Mouse (Mus musculus) myocyte (in vitro differentiated cells): ENCODE data around the gene Kansl3. TPM values are rescaled to one million over a fixed set of nuclear protein-coding genes. Genes with fewer than 3 reads are reported as not detected.

ENCODE experiments used
- H3K27me3 ChIP-seq: one replicate; pipeline ENCODE4 v1.6.1; 2011; ENCODE audit not compliant: control insufficient read depth, insufficient read depth, insufficient read length
- H3K36me3 ChIP-seq: one replicate; pipeline ENCODE4 v1.6.1; 2011; ENCODE audit not compliant: control insufficient read depth, insufficient read depth
- H3K4me2 ChIP-seq: one replicate; pipeline ENCODE4 v1.6.1; 2011; ENCODE audit warnings: low read depth, control low read depth
- H3K4me3 ChIP-seq: one replicate; pipeline ENCODE4 v1.5.1; 2011; ENCODE audit warnings: mild to moderate bottlenecking, control low read depth, moderate library complexity
- H3K79me2 ChIP-seq: one replicate; pipeline ENCODE4 v1.6.1; 2011; ENCODE audit not compliant: control insufficient read depth, insufficient read depth
- H3ac ChIP-seq: one replicate; pipeline ENCODE4 v1.6.1; 2011; ENCODE audit not compliant: control insufficient read depth, insufficient read length
- CEBPB ChIP-seq: IDR thresholded peaks from 2 replicates; pipeline ENCODE4 v1.6.1; 2011; ENCODE audit warnings: mild to moderate bottlenecking, moderate library complexity; ENCODE audit not compliant: poor library complexity, insufficient read depth, severe bottlenecking
- E2F4 ChIP-seq: IDR thresholded peaks from one replicate; pipeline ENCODE4 v1.6.1; 2011; ENCODE audit warnings: mild to moderate bottlenecking, control low read depth, moderate library complexity; ENCODE audit not compliant: insufficient read depth
- MAX ChIP-seq: IDR thresholded peaks from one replicate; pipeline ENCODE4 v1.6.1; 2011; ENCODE audit warnings: low read depth, mild to moderate bottlenecking, control low read depth
- MYOD1 ChIP-seq, 3 experiments: IDR thresholded peaks; one replicate each; pipeline ENCODE4 v1.6.1; 2011; ENCODE audit warnings: control low read depth in 2 of 3, low read depth in 2 of 3, mild to moderate bottlenecking in 2 of 3, moderate library complexity in 1 of 3; ENCODE audit not compliant: insufficient read length in 2 of 3, control insufficient read depth in 1 of 3
- MYOG ChIP-seq, 3 experiments: IDR thresholded peaks; one replicate each; pipeline ENCODE4 v1.6.1; 2011; ENCODE audit warnings: control low read depth in 2 of 3, low read depth in 2 of 3, mild to moderate bottlenecking in 2 of 3; ENCODE audit not compliant: insufficient read length in 2 of 3, control insufficient read depth in 1 of 3, insufficient read depth in 1 of 3
- POLR2A ChIP-seq: IDR thresholded peaks from one replicate; pipeline ENCODE4 v1.6.1; 2011; ENCODE audit warnings: low read depth, mild to moderate bottlenecking, control low read depth, moderate library complexity; ENCODE audit not compliant: insufficient read length
- POLR2AphosphoS2 ChIP-seq: IDR thresholded peaks from one replicate; pipeline ENCODE4 v1.6.1; 2011; ENCODE audit warnings: low read depth, control low read depth; ENCODE audit not compliant: insufficient read length
- REST ChIP-seq: IDR thresholded peaks from one replicate; pipeline ENCODE4 v1.6.1; 2011; ENCODE audit warnings: mild to moderate bottlenecking, control low read depth, moderate library complexity; ENCODE audit not compliant: insufficient read depth, insufficient read length
- SRF ChIP-seq: IDR thresholded peaks from one replicate; pipeline ENCODE4 v1.6.1; 2011; ENCODE audit warnings: low read depth; ENCODE audit not compliant: control insufficient read depth, insufficient read length
- TCF12 ChIP-seq: IDR thresholded peaks from one replicate; pipeline ENCODE4 v1.6.1; 2011; ENCODE audit warnings: mild to moderate bottlenecking, control low read depth; ENCODE audit not compliant: poor library complexity, insufficient read depth, severe bottlenecking
- TCF3 ChIP-seq: IDR thresholded peaks from one replicate; pipeline ENCODE4 v1.6.1; 2011; ENCODE audit warnings: low read depth, control low read depth; ENCODE audit not compliant: insufficient read length
- USF1 ChIP-seq: IDR thresholded peaks from one replicate; pipeline ENCODE4 v1.6.1; 2011; ENCODE audit warnings: low read depth, mild to moderate bottlenecking, control low read depth, moderate library complexity
- polyA plus RNA-seq: library from polyadenylated mRNA; unstranded; fragments of >200 nt; fragmentation: generic; extraction: Trizol; gene quantifications from one replicate; pipeline ENCODE4 v1.2.1, GENCODE M21; 2012; ENCODE audit warnings: missing spikeins

Gene Kansl3
- polyA plus RNA-seq, 1 experiment = 35.7 TPM

DNA sequence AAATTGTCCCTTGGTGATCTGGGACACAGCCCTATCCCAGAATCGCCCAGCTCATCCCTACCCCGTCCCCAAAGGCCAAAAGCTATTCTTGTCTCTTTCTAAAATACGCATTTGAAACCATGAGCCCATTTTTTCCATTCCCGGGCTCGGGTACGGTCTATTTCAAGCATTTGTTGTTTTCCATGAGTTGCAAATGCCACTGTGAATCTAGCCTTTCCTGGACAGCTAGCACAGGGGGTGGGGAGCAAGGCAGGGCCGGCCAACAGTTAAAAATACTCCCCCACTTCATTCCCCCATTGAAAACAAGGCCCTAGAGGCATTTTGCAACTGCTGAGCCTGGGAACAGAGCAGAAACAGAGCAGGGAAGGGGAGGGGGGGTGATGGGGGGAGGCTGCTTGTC is 64.2 kb downstream of the Kansl3 start:
- Histone ChIP-seq H3K4me2 (no peak overlapping the region), H3K4me3 (no peak overlapping the region), H3ac (no peak overlapping the region), H3K27me3 (no peaks in the 10 kb centered on the region), H3K36me3 (peaks cover under 1% of the 10 kb centered on the region), H3K79me2 (peaks cover 18% of the 10 kb centered on the region)
- TF ChIP-seq MYOD1 (IDR thresholded peaks at IDR 0.05; ENCODE audit: control insufficient read depth in 1 of 3, insufficient read length in 2 of 3, low read depth in 2 of 3) (no peak), MYOG (IDR thresholded peaks at IDR 0.05; ENCODE audit: control insufficient read depth in 1 of 3, insufficient read depth in 1 of 3, insufficient read length in 2 of 3, low read depth in 2 of 3) (no peak), TCF3 (no peak), POLR2AphosphoS2 (no peak), CEBPB (no peak), REST (no peak), SRF (no peak), TCF12 (no peak), E2F4 (no peak)

DNA sequence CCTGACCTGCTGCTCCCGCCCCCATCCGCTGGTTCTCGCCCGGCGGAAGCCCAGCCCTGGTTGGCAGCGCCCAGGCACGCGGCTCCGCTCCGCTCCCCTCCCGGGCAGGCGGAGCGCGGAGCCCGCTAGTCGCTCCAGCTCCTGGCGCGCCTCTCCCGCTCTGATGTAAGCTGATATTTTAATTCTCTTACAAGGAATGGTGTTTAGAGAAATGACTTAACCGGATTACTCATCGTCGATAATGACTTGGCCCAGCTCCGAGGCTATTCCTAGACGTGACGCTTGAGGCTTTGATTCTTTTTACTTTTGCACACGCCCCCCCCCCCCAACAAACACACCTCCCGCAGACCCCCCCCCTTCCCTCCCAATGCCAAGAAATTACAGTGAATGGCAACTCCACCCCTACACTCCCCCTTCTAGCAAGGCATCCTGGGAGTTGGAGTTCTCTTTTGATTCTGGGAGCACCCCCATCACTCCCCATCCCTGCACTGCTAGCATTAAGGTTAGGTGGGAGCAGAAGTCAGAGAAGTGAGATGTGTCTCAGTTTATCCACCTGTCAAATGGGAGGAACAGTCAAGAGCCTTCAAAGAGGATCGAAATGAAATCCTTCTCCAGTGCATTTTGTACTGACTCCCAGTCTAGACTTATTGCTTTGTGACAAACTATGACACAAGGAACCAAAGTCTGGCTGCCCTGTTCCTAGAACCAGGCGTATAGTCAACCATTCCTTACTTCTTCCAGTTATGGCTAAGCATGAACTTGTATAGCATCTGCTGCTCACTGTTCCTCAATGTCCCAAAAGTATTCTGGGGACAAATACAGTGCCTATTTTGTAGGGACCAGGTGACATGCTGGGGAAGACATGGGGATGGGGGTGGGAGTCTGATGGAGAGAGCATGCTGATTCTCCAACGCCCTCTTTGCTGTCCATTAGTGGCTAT is 65.3 kb downstream of the Kansl3 start:
- no peak overlapping the region for H3ac ChIP-seq
- H3K36me3 ChIP-seq = no peaks in the 10 kb centered on the region
- H3K4me2 ChIP-seq = peak overlapping the region; percentile 59
- H3K79me2 ChIP-seq = peaks cover 7% of the 10 kb centered on the region
- H3K27me3 ChIP-seq = no peaks in the 10 kb centered on the region
- TF ChIP-seq REST (no peak), SRF (peak; percentile 13), E2F4 (peak; percentile 11), MYOG (IDR thresholded peaks at IDR 0.05; ENCODE audit: control insufficient read depth in 1 of 3, insufficient read depth in 1 of 3, insufficient read length in 2 of 3, low read depth in 2 of 3) (peak in 1 of 3 experiments; percentile 29), POLR2A (peak; percentile 21), MYOD1 (IDR thresholded peaks at IDR 0.05; ENCODE audit: control insufficient read depth in 1 of 3, insufficient read length in 2 of 3, low read depth in 2 of 3) (peak in 1 of 3 experiments; percentile 15), POLR2AphosphoS2 (peak; percentile 24), CEBPB (no peak)
- no peak overlapping the region for H3K4me3 ChIP-seq

DNA sequence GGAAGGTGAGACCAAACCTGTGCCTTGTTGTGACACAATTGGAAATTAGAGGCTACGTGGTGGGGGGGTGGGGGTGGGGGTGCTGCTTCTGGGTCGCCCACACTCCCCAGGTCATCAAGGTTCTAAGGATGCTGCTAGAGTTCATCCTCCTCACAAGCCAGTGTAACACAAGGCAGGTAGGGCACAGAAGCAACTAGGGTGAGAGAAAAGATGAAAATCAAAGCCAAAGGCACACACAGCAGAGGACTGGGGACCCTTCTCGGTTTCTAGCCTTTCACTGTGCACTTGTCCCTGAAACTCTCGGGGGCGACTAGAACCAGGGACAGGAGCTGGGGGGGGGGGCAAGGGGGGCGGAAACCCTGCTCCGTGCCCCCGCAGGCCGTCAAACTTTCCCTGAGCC is 66.0 kb downstream of the Kansl3 start:
- no peaks in the 10 kb centered on the region for H3K27me3 ChIP-seq
- H3K36me3 ChIP-seq = no peaks in the 10 kb centered on the region
- H3K4me3 ChIP-seq = no peak overlapping the region
- no peak overlapping the region for H3ac ChIP-seq
- TF ChIP-seq POLR2A (no peak), TCF12 (no peak), CEBPB (no peak), MYOG (IDR thresholded peaks at IDR 0.05; ENCODE audit: control insufficient read depth in 1 of 3, insufficient read depth in 1 of 3, insufficient read length in 2 of 3, low read depth in 2 of 3) (no peak), E2F4 (no peak), SRF (no peak), MYOD1 (IDR thresholded peaks at IDR 0.05; ENCODE audit: control insufficient read depth in 1 of 3, insufficient read length in 2 of 3, low read depth in 2 of 3) (no peak), USF1 (no peak), TCF3 (no peak), MAX (no peak), POLR2AphosphoS2 (no peak), REST (no peak)
- peak overlapping the region; percentile 59 for H3K4me2 ChIP-seq
- H3K79me2 ChIP-seq = no peaks in the 10 kb centered on the region

DNA sequence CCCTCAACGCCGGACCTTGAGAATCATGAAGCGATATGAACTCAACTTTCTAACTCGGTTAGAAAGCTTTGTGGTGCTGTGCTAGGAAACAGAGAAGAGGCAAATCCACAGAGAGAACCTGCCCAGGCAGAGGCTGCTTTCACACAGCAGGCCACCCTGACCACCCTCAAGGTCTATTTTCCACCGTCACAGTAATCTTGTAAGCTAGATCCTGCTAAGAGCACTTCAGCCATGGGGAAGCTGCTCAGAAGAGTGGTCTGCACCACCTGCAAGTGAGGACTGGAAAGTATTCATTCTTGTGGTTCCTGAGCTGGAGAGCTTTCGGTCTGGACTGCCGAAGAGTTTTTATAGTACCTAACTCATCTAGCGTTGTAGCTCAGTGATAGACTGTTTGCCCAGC is 66.7 kb downstream of the Kansl3 start:
- Histone ChIP-seq H3K27me3 (no peaks in the 10 kb centered on the region), H3K4me3 (no peak overlapping the region), H3ac (no peak overlapping the region), H3K79me2 (no peaks in the 10 kb centered on the region), H3K4me2 (no peak overlapping the region), H3K36me3 (no peaks in the 10 kb centered on the region)
- no peak for TF ChIP-seq TCF12
- TF ChIP-seq SRF = no peak
- TF ChIP-seq MAX = no peak
- TF ChIP-seq USF1 = no peak
- no peak for TF ChIP-seq POLR2A
- no peak for TF ChIP-seq TCF3
- TF ChIP-seq MYOD1 (IDR thresholded peaks at IDR 0.05; ENCODE audit: control insufficient read depth in 1 of 3, insufficient read length in 2 of 3, low read depth in 2 of 3) = no peak
- no peak for TF ChIP-seq CEBPB
- no peak for TF ChIP-seq MYOG (IDR thresholded peaks at IDR 0.05; ENCODE audit: control insufficient read depth in 1 of 3, insufficient read depth in 1 of 3, insufficient read length in 2 of 3, low read depth in 2 of 3)
- no peak for TF ChIP-seq POLR2AphosphoS2
